Mouse (Mus musculus): ENCODE data around the gene Cbx7. TPM values are rescaled to one million over a fixed set of nuclear protein-coding genes. Genes with fewer than 3 reads are reported as not detected.

Gene Cbx7
- total and polyA plus RNA-seq, 3 experiments, result 8.1 to 12.4 (median 12.1) TPM

- in situ Hi-C loops (cut with MboI; ENCODE audit: low pct_ligation_motif_present, low pct_unique_long_range_greater_than_20kb, low sequenced_read_pairs) (no loop called here), dilution Hi-C loops (cut with MboI; ENCODE audit: extremely low pct_ligation_motif_present, extremely low pct_unique_long_range_greater_than_20kb, low sequenced_read_pairs) (no loop called here)
- peaks cover under 1% of the 10 kb centered on the region for H3K9me3 ChIP-seq (replicated peaks; ENCODE audit: low read length)
Observed at GRCm38 (mm10) chr15:80019220-80019619, 48.3 kb upstream of the Cbx7 start.

GRCm38 (mm10) chr15:80016563-80017301 lies 45.8 kb upstream of the Cbx7 start:
- dilution Hi-C loops (cut with MboI; ENCODE audit: extremely low pct_ligation_motif_present, extremely low pct_unique_long_range_greater_than_20kb, low sequenced_read_pairs) (no loop called here), in situ Hi-C loops (cut with MboI; ENCODE audit: low pct_ligation_motif_present, low pct_unique_long_range_greater_than_20kb, low sequenced_read_pairs) (no loop called here)
- no peak for TF ChIP-seq USF1 (IDR thresholded peaks at IDR 0.05; ENCODE audit: low read depth, low read length)
- no peak for TF ChIP-seq MAFK (IDR thresholded peaks at IDR 0.05; ENCODE audit: insufficient replicate concordance, low read length)
- TF ChIP-seq ZC3H11A (IDR thresholded peaks at IDR 0.05; ENCODE audit: low read depth, low read length), result no peak
- no peak for TF ChIP-seq IRF4 (IDR thresholded peaks at IDR 0.05; ENCODE audit: low read depth, low read length)
- no peak for TF ChIP-seq JUN (IDR thresholded peaks at IDR 0.05; ENCODE audit: insufficient read depth, low read depth, low read length)
- no peak for TF ChIP-seq SIN3A (IDR thresholded peaks at IDR 0.05; ENCODE audit: low read length)
- no peak for TF ChIP-seq RAD21 (IDR thresholded peaks at IDR 0.05; ENCODE audit: low read depth, low read length)
- no peak for TF ChIP-seq CTCF (conservative IDR thresholded peaks at IDR 0.05 in 1 of 2, IDR thresholded peaks at IDR 0.05 in 1 of 2; ENCODE audit: low read depth in 2 of 2, low read length in 2 of 2)
- no peak for TF ChIP-seq TCF12 (IDR thresholded peaks at IDR 0.05; ENCODE audit: low read depth, low read length)
- TF ChIP-seq HCFC1 (IDR thresholded peaks at IDR 0.05; ENCODE audit: low read depth, low read length), result no peak
- TF ChIP-seq MXI1 (IDR thresholded peaks at IDR 0.05; ENCODE audit: low read depth, low read length), result no peak
- TF ChIP-seq UBTF (IDR thresholded peaks at IDR 0.05; ENCODE audit: low read depth, low read length), result no peak
- H3K4me2 ChIP-seq (ENCODE audit: insufficient read depth, low read depth, poor library complexity, severe bottlenecking), result no peak overlapping the region
- H3K9ac ChIP-seq (ENCODE audit: insufficient read depth, low read depth), result no peak overlapping the region
- 0 out of 4 replicates have a peak, but pooled peaks cover 0 to 3% of the 10 kb centered on the region in 2 experiments for H3K4me1 ChIP-seq (ENCODE audit: control insufficient read depth in 1 of 2, insufficient read depth in 2 of 2)
- H3K27ac ChIP-seq (ENCODE audit: insufficient read depth, low read depth), result no peak overlapping the region
- H3K4me3 ChIP-seq (replicated peaks in 1 of 3; ENCODE audit: low read depth in 2 of 3, low read length in 2 of 3, poor library complexity in 1 of 3), result no peak overlapping the region
- DNase-seq (ENCODE audit: extremely low read depth), result no peak
- no peaks in the 10 kb centered on the region for H3K79me2 ChIP-seq (replicated peaks; ENCODE audit: control insufficient read depth, extremely low read depth, insufficient read depth, poor library complexity, severe bottlenecking)
- H3K27me3 ChIP-seq (replicated peaks), result peaks cover 20% of the 10 kb centered on the region
- H3K9me3 ChIP-seq (replicated peaks; ENCODE audit: low read length), result peaks cover 25% of the 10 kb centered on the region
- no peaks in the 10 kb centered on the region for H3K36me3 ChIP-seq (replicated peaks in 1 of 2; ENCODE audit: control insufficient read depth in 1 of 2, insufficient read depth in 1 of 2, low read length in 1 of 2)

More at GRCm38 (mm10) chr15:80019220-80019619, 48.3 kb upstream of the Cbx7 start:
- no peak overlapping the region for H3K4me3 ChIP-seq (replicated peaks in 1 of 3; ENCODE audit: low read depth in 2 of 3, low read length in 2 of 3, poor library complexity in 1 of 3)
- H3K36me3 ChIP-seq (replicated peaks in 1 of 2; ENCODE audit: control insufficient read depth in 1 of 2, insufficient read depth in 1 of 2, low read length in 1 of 2), result no peaks in the 10 kb centered on the region
- DNase-seq (ENCODE audit: extremely low read depth), result no peak
- peaks cover 1 to 5% of the 10 kb centered on the region in 2 experiments for H3K4me1 ChIP-seq (ENCODE audit: control insufficient read depth in 1 of 2, insufficient read depth in 2 of 2)
- TF ChIP-seq JUND (conservative IDR thresholded peaks at IDR 0.05; ENCODE audit: low read depth, low read length), result no peak
- no peak for TF ChIP-seq ZC3H11A (IDR thresholded peaks at IDR 0.05; ENCODE audit: low read depth, low read length)
- TF ChIP-seq NELFE (IDR thresholded peaks at IDR 0.05; ENCODE audit: low read depth, low read length), result no peak
- no peak for TF ChIP-seq NRF1 (IDR thresholded peaks at IDR 0.05; ENCODE audit: low read depth, low read length)
- TF ChIP-seq USF2 (conservative IDR thresholded peaks at IDR 0.05; ENCODE audit: low read depth, low read length), result no peak
- no peak for TF ChIP-seq JUN (IDR thresholded peaks at IDR 0.05; ENCODE audit: insufficient read depth, low read depth, low read length)
- no peak for TF ChIP-seq SMC3 (IDR thresholded peaks at IDR 0.05; ENCODE audit: low read depth, low read length)
- TF ChIP-seq CHD2 (IDR thresholded peaks at IDR 0.05; ENCODE audit: low read length), result no peak
- no peak for TF ChIP-seq MAFK (IDR thresholded peaks at IDR 0.05; ENCODE audit: insufficient replicate concordance, low read length)
- no peak for TF ChIP-seq CTCF (conservative IDR thresholded peaks at IDR 0.05 in 1 of 2, IDR thresholded peaks at IDR 0.05 in 1 of 2; ENCODE audit: low read depth in 2 of 2, low read length in 2 of 2)
- no peak for TF ChIP-seq SIN3A (IDR thresholded peaks at IDR 0.05; ENCODE audit: low read length)
- no peak for TF ChIP-seq POLR2A (IDR thresholded peaks at IDR 0.05; ENCODE audit: low read depth, low read length)
- no peak for TF ChIP-seq UBTF (IDR thresholded peaks at IDR 0.05; ENCODE audit: low read depth, low read length)
- no peak for TF ChIP-seq KAT2A (IDR thresholded peaks at IDR 0.05; ENCODE audit: insufficient replicate concordance, low read length)
- TF ChIP-seq MYC (IDR thresholded peaks at IDR 0.05; ENCODE audit: low read depth, low read length), result no peak
- TF ChIP-seq MXI1 (IDR thresholded peaks at IDR 0.05; ENCODE audit: low read depth, low read length), result no peak
- TF ChIP-seq EP300 (IDR thresholded peaks at IDR 0.05; ENCODE audit: low read length), result no peak
- TF ChIP-seq MEF2A (IDR thresholded peaks at IDR 0.05; ENCODE audit: borderline replicate concordance, low read depth, low read length), result no peak
- no peak for TF ChIP-seq ZMIZ1 (IDR thresholded peaks at IDR 0.05; ENCODE audit: low read depth, low read length)
- no peak for TF ChIP-seq ETS1 (conservative IDR thresholded peaks at IDR 0.05; ENCODE audit: low read depth, low read length)
- no peak overlapping the region for H3K4me2 ChIP-seq (ENCODE audit: insufficient read depth, low read depth, poor library complexity, severe bottlenecking)
- no peak overlapping the region for H3K27ac ChIP-seq (ENCODE audit: insufficient read depth, low read depth)
- no peak overlapping the region for H3K9ac ChIP-seq (ENCODE audit: insufficient read depth, low read depth)
- peaks cover 26% of the 10 kb centered on the region for H3K27me3 ChIP-seq (replicated peaks)
- no peaks in the 10 kb centered on the region for H3K79me2 ChIP-seq (replicated peaks; ENCODE audit: control insufficient read depth, extremely low read depth, insufficient read depth, poor library complexity, severe bottlenecking)
